Mouse (Mus musculus): ENCODE results near the gene Tagln2.

Gene Tagln2

DNA sequence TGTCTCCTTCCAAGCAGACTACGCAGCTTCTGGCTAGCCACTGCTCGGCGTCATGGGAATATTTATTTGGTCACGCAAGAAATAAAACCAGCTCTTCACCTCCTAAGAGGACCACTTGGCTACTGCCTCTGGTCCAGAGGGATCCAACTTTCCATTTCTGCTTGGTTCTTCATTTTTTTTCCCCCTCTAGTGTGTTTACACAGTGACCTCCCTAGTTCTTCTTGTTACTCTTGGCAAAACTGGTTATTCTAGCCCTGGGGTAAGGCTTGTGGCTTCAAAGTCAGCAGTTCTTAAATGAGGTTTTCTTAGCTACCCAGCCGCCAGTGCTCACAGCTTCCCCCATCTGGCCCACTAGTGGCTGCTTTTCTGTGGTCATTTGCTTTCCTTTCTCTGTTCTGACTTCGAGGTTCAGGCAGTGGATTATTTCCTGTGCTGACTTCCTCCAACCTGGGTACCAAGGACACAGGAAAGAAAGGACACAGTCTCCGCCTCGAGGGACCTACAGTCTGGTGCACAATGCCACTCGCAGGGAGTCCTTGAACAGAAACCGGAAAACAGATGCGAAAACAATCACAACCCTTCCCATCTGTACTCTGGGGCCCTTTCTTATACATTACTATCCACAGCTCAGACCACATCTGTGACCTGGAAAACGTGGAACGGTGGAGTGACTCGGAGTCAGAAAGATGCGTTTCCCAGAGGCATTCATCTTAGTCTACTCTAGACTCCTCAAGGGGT lies 25.3 kb downstream of the Tagln2 start:
- DNase-seq (ENCODE audit: low spot score in 2 of 2): no peak

DNA sequence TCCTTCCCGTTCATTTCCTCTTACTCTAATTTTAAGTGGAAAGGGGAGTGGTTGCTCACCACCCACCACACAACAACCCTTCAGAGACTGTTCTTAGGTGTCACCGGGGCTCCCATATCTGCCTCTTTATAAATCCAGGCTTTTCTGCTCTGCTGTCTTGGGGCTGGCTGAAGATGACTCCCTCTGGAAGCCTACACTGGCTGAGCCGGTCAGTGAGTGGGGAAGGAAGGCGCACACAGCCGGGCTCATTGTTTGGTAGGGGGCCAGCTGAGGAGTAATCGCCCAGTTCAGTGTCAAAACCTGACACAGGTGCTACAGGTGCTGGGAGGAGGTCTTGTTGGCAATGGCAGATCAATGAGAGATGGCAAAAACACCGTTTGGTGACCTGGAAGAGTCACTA lies 26.1 kb downstream of the Tagln2 start:
- DNase-seq (ENCODE audit: low spot score in 2 of 2): no peak

DNA sequence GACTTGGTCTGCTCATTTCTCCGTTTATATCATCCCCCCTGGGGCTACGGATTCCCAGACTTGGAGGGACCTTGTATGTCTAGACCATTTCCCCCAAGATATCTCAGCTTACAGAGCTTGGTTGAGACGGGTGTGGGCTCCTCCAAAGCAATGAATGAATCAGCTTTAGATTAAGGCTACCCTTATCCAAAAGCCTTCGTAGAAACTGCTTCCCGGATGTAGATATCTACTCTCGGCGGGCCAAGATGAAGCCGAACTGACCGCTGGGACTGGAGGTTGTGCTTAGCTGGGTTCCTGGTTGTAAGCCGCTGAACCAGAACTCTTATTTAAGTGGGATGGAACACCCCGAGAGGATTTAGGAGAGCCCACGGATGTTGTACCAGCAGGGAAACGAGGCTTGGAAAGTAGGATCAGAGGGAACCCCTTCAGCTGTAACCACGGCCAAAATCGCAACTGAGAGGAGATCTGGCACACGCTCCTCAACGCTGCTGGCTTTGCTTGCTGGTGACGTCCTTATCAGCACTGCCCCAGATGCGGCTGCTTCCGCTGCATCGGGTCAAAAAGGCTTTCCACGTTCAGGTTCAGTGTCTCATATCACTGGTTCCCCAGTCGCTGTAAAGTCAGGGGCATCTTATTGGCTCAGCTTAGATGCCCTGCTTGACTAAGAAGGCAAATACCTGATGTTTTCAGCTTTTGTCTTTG lies 26.7 kb downstream of the Tagln2 start:
- DNase-seq (ENCODE audit: low spot score in 2 of 2): no peak

DNA sequence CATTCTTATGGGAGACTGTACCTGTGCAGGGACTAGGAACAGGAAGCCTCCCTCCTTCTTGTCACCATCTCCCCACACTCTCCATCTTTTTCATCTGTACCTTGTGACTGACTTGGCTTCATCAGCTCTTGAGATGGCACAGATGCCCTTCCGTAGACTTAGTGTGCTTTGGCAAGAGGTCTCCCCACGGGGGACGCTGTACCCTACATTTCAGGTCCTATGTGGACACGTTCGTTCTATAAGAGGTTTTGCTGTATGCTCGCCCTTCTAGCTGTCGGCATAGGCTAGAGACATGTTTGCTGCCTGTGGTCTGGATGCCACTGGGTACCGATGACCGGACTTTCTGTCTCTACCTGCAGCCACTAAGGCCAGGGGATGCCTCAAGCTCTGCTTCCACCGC lies 27.6 kb downstream of the Tagln2 start:
- no peak for DNase-seq (ENCODE audit: low spot score in 2 of 2)

DNA sequence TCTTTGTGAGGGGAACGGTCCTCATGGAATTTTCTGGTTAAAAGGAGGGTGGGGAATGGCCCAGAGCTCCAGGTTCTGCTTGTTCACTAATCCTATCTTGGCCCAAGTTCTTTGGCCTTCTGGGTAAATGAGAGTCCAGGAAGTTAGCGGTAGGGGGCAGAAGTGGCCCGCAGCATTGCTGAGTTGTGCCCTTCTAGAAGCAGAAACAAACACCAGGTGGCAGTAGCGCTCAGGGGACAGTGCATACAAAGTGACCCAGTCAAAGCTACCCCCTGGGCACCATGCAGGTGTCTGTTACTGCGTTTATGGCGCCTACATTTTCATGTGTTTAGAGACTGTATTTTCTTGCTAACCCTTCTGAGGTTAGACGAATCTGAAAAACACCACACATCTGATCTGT lies 28.9 kb downstream of the Tagln2 start:
- DNase-seq (ENCODE audit: low spot score in 2 of 2): peak; percentile 76 to 89

DNA sequence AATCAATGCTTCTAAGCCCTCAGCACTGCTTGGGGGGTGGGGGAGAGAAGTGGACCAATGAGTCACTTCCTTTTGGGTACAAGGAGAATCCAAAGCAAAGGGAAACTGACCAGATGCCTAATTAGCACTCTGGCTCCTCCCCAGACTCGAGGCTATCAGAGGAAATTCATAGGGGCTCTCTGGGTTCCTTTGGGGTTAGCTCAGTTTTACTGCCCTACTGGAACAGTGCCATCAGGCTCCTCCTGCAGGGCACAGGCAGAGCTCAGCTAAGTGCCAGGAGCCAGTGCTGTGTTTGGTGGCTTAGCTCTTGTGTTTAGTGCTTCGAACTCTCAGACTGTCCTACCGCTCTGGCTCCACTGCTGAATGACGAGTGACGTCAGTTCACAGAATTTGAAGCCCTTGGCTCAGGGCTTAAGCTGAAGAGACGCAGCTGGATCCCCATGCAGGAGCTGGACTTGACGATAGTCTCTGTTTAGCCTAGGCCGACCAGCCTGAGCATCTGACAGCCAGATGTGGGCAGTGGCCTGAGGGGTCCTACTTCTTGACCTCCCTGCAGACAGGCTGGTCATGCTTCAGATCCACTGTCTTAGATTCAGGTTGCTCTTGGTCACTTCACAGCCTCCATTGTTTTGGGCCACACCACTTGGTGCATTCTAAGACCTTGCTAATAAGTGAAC lies 30.8 kb downstream of the Tagln2 start:
- DNase-seq (ENCODE audit: low spot score in 2 of 2): no peak

DNA sequence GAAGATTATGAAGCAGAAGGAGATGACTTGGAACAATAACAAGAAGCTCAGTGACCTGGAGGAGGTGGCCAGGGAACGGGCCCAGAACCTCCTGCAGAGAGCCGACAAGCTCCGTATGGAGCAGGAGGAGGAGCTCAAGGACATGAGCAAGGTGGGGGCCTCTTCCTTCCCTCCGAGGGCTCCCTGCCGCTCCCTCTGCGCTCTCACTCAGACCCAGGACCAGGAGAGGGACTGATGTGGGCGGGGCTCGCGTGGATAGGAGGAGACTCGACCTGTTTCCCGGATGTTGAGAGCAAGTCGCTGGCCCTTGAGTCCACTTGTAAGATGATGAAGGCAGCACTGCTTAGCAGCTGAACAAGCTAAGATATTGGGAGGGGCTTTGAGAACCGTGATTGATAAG lies 32.7 kb downstream of the Tagln2 start:
- no peak for DNase-seq (ENCODE audit: low spot score in 2 of 2)

DNA sequence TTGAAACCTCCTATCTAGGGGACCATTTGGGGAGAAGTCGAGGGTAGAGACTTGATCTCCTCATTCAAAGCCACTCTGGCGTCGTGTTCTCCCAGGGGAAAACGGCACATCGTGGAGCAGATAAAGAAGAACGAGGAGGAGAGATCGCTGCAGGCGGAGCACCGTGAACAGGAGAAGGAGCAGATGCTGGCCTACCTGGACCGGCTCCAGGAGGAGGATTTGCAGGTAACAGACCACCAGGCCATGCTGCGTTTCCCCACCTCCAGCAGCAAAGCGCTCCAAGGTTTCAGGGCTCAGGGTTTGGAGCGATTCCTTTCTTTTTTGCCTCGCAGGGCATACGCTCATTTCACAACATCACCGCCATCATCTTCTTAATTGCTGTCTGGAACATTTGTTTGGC lies 35.3 kb downstream of the Tagln2 start:
- no peak for DNase-seq (ENCODE audit: low spot score in 2 of 2)

DNA sequence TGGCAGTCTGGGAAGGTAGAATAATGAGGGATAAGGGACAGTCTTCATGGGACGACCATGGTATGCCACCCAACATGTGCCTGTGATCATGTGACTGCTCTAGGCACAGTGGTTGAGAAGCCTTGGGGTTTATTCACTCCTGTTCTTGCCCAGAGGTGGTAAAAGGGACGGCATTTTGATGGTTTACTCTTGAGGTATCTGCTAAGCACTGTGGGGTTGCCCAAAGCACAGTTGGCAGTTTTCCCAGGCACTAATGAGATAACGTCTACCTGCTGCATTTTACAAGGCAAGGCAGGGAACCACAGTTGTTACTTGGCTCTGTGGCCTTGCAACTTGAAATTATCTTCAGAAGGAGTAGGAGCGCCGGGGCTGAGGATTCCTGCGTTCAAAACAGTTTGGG lies 40.0 kb downstream of the Tagln2 start:
- no peak for DNase-seq (ENCODE audit: low spot score in 2 of 2)

DNA sequence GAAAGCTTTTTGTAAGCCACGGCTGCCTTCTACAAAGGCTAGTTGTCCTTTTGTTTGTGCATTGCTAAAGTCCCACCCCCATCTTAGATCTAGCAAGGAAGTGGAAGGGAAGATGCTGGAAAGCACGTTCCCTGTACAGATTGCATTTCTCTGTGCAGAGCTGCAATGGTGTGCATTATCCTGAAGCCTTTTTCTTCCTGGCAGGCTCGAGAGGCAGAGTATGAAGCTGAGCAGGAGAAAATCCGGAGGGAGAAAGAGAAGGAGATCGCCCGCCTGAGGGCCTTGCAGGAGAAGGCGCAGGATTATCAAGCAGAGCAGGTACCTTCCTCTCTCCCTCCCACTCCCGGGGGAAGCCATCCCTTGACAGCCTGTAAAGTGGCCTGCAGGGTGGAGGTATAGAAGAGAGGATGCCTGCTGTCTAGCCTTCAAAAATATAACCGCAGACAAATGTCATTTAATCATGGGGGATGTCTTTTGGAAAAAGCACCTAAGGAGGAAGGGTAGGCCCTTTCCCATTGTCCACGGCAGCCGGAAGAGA lies 40.5 kb downstream of the Tagln2 start:
- DNase-seq (ENCODE audit: low spot score in 2 of 2): no peak

DNA sequence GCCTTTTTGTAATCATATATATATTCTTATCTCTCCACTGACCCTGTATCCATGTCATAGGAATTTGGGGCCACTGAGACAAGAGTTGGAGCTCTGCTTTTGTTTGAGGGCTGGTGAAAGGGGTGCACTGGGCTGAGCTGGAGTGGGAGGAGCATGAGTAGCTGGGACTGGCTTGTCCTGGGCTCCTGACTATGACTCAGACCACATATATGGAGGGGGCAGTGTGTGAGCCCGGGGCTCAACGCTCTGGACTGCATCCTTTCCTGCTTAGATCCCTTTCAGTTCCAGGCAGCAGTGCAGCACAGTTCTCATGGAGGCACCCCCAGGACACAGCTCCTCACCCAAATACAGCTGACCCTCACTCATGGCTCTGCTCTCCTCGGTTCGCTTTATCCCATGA lies 46.2 kb downstream of the Tagln2 start:
- no peak for DNase-seq (ENCODE audit: low spot score in 2 of 2)

DNA sequence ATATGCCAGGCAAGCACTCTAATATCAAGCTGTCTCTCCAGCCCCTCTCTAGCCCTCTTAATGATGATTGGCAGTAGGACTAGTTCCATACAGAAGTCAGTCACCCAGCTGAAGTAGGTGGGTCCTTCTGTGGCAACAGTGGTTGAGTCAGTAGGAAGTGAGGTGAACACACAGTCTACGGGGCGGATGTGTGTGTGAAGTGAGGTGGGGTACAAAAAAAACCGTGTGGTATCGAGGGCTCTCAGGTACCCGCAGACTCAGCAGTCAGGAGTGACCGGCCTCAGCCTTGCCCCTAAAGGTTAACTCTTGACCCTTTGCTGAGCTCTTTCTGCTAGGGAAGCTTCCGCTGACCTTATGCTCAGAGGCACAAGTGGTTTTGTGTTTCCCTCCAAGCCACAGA lies 48.7 kb downstream of the Tagln2 start:
- no peak for DNase-seq (ENCODE audit: low spot score in 2 of 2)

DNA sequence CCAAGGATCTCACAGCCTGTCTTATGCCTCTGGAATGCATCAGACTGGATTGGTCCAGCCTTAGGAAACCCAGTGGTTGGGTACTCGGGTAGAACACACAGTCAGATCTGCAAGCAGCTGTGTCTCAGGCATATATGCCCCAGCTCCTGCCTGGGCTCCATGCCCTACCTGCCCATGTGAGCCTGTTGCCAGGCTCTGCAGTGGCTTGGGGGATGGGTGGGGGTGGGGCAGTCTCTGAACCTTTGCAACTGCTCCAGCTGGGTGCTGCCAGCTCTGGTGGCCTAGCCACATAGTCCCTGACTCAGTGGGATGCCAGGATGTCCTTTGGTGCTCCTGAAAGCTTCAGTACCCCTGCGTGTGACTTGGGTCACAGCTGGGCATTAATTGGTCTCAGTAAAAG lies 49.5 kb downstream of the Tagln2 start:
- DNase-seq (ENCODE audit: low spot score in 2 of 2): no peak

DNA sequence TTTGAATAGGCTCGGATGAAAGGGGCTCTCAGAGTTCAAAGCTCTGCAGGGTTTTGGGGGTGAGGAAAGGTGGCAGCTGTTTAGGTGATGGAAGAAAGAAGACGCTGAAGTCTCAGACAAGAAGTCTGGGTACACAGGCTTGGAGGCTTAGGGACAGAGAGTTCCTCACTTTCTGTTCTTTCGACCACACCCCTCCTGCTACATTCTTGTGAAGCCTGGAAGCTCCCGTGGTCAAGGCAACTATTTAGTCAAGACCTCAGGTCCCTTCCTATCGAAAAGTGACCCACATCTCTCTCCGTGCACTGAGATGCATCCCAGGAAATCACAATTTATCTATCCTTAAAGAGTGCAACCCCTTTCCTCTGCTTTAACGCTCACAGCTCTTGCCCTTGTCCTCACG lies 49.9 kb downstream of the Tagln2 start:
- DNase-seq (ENCODE audit: low spot score in 2 of 2): no peak

DNA sequence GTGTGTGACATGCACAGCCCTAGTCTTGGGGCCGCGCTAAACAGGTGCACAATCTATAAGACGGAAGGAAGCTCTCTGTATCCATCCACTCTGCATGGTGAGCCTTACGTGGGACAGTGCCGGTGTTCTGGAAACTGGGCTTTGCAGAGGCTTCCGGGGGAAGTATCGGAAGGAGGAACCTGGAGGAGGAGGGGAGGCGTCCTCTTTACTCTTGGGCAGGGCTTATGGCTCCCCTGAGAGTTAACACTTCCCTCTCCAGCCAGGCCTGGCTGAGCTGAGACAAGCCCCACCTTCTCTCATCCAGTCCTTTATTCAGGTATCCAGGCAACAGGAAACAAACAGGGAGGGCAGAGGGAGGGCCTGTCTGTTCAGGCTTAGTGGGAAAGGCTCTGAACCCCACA lies 50.7 kb downstream of the Tagln2 start:
- DNase-seq (ENCODE audit: low spot score in 2 of 2): peak; percentile 21 to 42

DNA sequence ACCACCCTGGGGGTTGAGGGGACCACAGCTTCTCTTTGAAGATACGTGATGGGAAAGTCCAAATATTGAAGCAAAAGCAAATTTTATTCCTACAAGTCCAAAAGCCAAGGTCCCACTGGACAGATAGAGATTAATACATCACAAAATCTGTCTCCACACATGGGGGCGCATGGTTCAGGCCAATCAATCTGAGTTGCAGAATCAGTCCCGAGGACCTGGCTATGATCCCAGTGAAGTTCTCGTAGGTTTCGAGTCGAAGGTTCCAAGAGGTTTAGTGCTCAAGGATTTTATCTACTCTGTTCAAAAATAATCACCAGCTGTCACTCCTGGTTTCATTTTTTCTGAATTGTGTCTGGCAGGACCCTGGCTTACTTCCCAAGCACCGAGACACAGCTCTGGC lies 51.2 kb downstream of the Tagln2 start:
- no peak for DNase-seq (ENCODE audit: low spot score in 2 of 2)

DNA sequence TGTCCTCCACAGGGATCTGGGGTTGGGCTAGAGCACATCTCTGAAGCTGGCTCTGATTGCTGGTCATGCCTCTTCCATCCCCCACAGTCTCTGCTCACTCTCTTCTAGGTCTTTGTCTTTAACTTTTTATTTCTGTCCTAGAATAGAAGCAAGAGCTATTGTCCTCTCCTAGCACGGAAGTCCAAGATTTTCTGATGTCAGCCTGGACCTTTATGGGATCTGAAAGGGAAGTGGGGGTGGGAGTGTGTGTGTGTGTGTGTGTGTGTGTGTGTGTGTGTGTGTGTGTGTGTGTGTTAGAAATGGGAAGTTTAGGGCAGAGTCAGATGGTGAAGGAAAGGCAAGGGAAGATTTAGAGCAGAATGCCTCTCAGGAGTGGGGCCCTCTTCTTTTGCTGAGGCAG lies 52.8 kb downstream of the Tagln2 start:
- no peak for DNase-seq (ENCODE audit: low spot score in 2 of 2)

DNA sequence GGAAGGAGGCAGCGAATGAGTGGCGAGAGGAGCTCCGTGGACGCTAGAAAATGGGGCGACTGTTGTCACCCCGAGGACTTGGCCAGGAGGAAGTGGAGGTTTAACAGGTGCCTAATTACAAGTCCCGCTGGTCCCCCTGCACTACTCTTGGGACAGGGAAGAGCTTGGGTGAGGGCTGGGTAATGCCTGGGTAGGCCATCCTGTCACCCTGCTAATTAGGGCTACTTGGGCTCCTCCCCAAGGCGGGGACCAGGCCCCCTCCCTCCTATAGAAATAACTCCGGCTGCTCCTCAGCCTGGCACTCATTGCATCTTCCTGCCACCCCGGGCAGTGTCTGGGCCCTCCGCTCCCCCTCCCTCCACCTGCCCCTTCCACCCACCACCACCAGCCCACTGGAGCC lies 55.8 kb downstream of the Tagln2 start, which contains the start of gene Vsig8:
TSS of gene Vsig8 (plus strand) at position 301 of the 400 bp plus-strand sequence.
- DNase-seq (ENCODE audit: low spot score in 2 of 2): no peak
